ENCODE assay signal across 8 mouse cellular contexts in genomic region chr3:21557963-21558441, GRCm38 (mm10).
A peak's percentile ranks its signal among the peaks of the same experiment; 100 is the strongest.
DNase-seq lines count a peak whose midpoint lies in the region; ATAC-seq lines count a peak whose summit lies in the region.

No protein-coding gene starts in this region.

- 53% methylated on average over 12 of the region's 12 CpGs for WGBS in hindbrain, embryonic 13.5 days
- 73% methylated on average over 12 of the region's 12 CpGs for WGBS in hindbrain, embryonic 12.5 days
- 37% methylated on average over 12 of the region's 12 CpGs for WGBS in neural tube, embryonic 14.5 days

- no peak overlapping the region for H3K9ac ChIP-seq in hindbrain, embryonic 13.5 days
- H3K9ac ChIP-seq in hindbrain, embryonic 12.5 days, result no peak overlapping the region
- H3K9ac ChIP-seq in neural tube, embryonic 14.5 days (replicated peaks; ENCODE audit: low read depth, low read length), result no peak overlapping the region

- peak overlapping the region; percentile 72 for H3K27ac ChIP-seq in hindbrain, embryonic 13.5 days
- no peak overlapping the region for H3K27ac ChIP-seq in hindbrain, embryonic 12.5 days
- H3K27ac ChIP-seq in neural tube, embryonic 14.5 days (ENCODE audit: low read depth, low read length), result peak overlapping the region; percentile 61

- no peaks in the 10 kb centered on the region for H3K36me3 ChIP-seq in hindbrain, embryonic 13.5 days
- no peaks in the 10 kb centered on the region for H3K36me3 ChIP-seq in hindbrain, embryonic 12.5 days
- H3K36me3 ChIP-seq in neural tube, embryonic 14.5 days (ENCODE audit: control insufficient read depth, insufficient read depth, low read length), result no peaks in the 10 kb centered on the region

- peak; percentile 84 for DNase-seq in brain, embryonic 18.5 days (ENCODE audit: low read depth, low spot score)
- DNase-seq in frontal cortex, adult 2 months (ENCODE audit: extremely low spot score in 1 of 2, low spot score in 1 of 2), result peak; percentile 58 to 81
- peak; percentile 82 to 88 for DNase-seq in kidney, postnatal 25 days
- no peak for DNase-seq in spleen, postnatal 10 days (ENCODE audit: low spot score in 2 of 2)
- DNase-seq in liver, result no peak

- H3K27me3 ChIP-seq in hindbrain, embryonic 13.5 days, result no peaks in the 10 kb centered on the region
- H3K27me3 ChIP-seq in hindbrain, embryonic 12.5 days, result no peaks in the 10 kb centered on the region
- no peaks in the 10 kb centered on the region for H3K27me3 ChIP-seq in neural tube, embryonic 14.5 days (ENCODE audit: control insufficient read depth, insufficient read depth, low read length)

- H3K4me1 ChIP-seq in hindbrain, embryonic 13.5 days (replicated peaks), result peaks cover 28% of the 10 kb centered on the region
- peaks cover 7% of the 10 kb centered on the region; the same call in 1 of the 2 replicates for H3K4me1 ChIP-seq in hindbrain, embryonic 12.5 days
- H3K4me1 ChIP-seq in neural tube, embryonic 14.5 days (ENCODE audit: control insufficient read depth, insufficient read depth, low read length), result peaks cover 14% of the 10 kb centered on the region; the same call in 1 of the 2 replicates

- H3K9me3 ChIP-seq in hindbrain, embryonic 13.5 days, result no peaks in the 10 kb centered on the region
- no peaks in the 10 kb centered on the region for H3K9me3 ChIP-seq in hindbrain, embryonic 12.5 days (replicated peaks)
- H3K9me3 ChIP-seq in neural tube, embryonic 14.5 days (ENCODE audit: control insufficient read depth, low read length), result no peaks in the 10 kb centered on the region

- no peak overlapping the region for H3K4me2 ChIP-seq in hindbrain, embryonic 13.5 days
- H3K4me2 ChIP-seq in hindbrain, embryonic 12.5 days (replicated peaks), result no peak overlapping the region
- H3K4me2 ChIP-seq in neural tube, embryonic 14.5 days (ENCODE audit: low read depth, low read length), result no peak overlapping the region

- H3K4me3 ChIP-seq in hindbrain, embryonic 13.5 days, result no peak overlapping the region
- H3K4me3 ChIP-seq in hindbrain, embryonic 12.5 days, result no peak overlapping the region
- H3K4me3 ChIP-seq in neural tube, embryonic 14.5 days (ENCODE audit: low read depth, low read length), result no peak overlapping the region

- ATAC-seq in hindbrain, embryonic 13.5 days (ENCODE audit: low FRiP score), result peak; percentile 58
- no peak for ATAC-seq in hindbrain, embryonic 12.5 days (ENCODE audit: low FRiP score)
- ATAC-seq in neural tube, embryonic 14.5 days (ENCODE audit: low read depth), result peak; percentile 77

Comparison
In these comparisons a context has a peak if more than half of its experiments do, and no peak if none do; other contexts are left out.
1. DNase-seq: peak in brain, embryonic 18.5 days (single experiment), frontal cortex, adult 2 months (2 of 2) and kidney, postnatal 25 days (2 of 2); none in spleen, postnatal 10 days (0 of 2) and liver (single experiment).